Mouse (Mus musculus) left cerebral cortex, adult 2 months (tissue): Measurements from ENCODE around the gene Hist1h2ao. TPM values are rescaled to one million over a fixed set of nuclear protein-coding genes. Genes with fewer than 3 reads are reported as not detected.
"Not testable (repeated sequence)": the region's sequence is repeated elsewhere in the genome, so short reads cannot be mapped to it uniquely, and the experiment has no call there.

Experiments
- DNase-seq, 2 experiments: peaks; one replicate each; pipeline ENCODE4 v3.0.0; 2021 to 2022; ENCODE audit warnings: low spot score in 2 of 2, mixed read lengths in 1 of 2; ENCODE audit errors: extremely low spot score in 1 of 2
- H3K27ac ChIP-seq: fragments of 200-600 bp; 2 replicates; pipeline ENCODE4 v1.8.1; 2022
- H3K4me3 ChIP-seq: fragments of 200-600 bp; 2 replicates; pipeline ENCODE4 v1.8.1; 2022
- CTCF ChIP-seq: fragments of 200-600 bp; IDR thresholded peaks from 2 replicates; pipeline ENCODE4 v1.8.1; 2022; ENCODE audit warnings: antibody characterized with exemption, mild to moderate bottlenecking, moderate library complexity
- intact Hi-C: fragments of 180-260 bp; cut with DNase I; formaldehyde crosslinking; loops from one replicate; pipeline ENCODE4 v1.15.1; 2025
- total RNA-seq, 2 experiments: library from RNA; stranded (reverse); gene quantifications; 2 replicates each; pipeline ENCODE4 v1.2.3; 2021

The Hist1h2ao gene
- total RNA-seq, 2 experiments from 2014 or later = 11.2 to 25.1 TPM

- Histone ChIP-seq H3K27ac (peak overlapping the region; percentile 64; the same call in 1 of the 2 replicates), H3K4me3 (peak overlapping the region; percentile 52)
- DNase-seq = no peak
- intact Hi-C loops = loop anchor here (2.0 to 10.0 kb wide), 4 partner anchors 70 to 1908 kb away; partner anchors contain the start of genes Hist1h1e, Hist1h1t, Hist1h2ai and Hist1h2be
- no peak for TF ChIP-seq CTCF
Observed at GRCm38 (mm10) chr13:21786189-21786898, 23.9 kb upstream of the Hist1h2ao start.

DNA sequence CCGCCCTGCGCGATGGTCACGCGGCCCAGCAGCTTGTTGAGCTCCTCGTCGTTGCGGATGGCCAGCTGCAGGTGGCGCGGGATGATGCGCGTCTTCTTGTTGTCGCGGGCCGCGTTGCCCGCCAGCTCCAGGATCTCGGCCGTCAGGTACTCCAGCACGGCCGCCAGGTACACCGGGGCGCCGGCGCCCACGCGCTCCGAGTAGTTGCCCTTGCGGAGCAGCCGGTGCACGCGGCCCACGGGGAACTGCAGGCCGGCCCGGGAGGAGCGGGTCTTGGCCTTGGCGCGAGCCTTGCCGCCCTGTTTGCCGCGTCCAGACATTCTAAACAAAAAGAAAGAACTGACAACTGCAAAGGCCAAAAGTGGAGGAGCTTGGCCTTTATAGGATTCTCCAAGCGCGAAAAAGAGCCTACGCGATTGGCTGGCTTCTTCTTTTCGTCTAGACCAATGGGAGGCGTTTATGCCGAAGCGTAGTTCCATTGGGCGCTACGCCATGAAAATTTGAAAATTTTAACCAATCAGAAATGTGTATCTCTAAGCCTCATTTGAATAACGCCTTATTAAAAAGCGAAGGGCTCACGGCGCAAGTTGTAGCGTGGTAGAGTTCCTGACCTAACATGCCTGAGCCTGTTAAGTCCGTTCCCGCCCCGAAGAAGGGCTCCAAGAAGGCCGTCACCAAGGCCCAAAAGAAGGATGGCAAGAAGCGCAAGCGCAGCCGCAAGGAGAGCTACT, 23.2 kb upstream of the Hist1h2ao start, which contains the start of the genes Hist1h2an and Hist1h2bp:
Hist1h2an (minus strand) TSS at position 320 of the 731 bp plus-strand sequence.
Hist1h2bp (plus strand) TSS at position 563 of the 731 bp plus-strand sequence.
- intact Hi-C loops = loop anchor here (2.0 to 10.0 kb wide), 4 partner anchors 70 to 1908 kb away; partner anchors contain the start of genes Hist1h1e, Hist1h1t, Hist1h2ai and Hist1h2be
- peak within 1 kb of the TSS; percentile 64; the same call in 1 of the 2 replicates for H3K27ac ChIP-seq
- DNase-seq = peak; percentile 78 to 88
- peak within 1 kb of the TSS; percentile 52 for H3K4me3 ChIP-seq

GRCm38 (mm10) chr13:21787760-21788593, 22.3 kb upstream of the Hist1h2ao start:
- Histone ChIP-seq H3K4me3 (peak overlapping the region; percentile 32), H3K27ac (no peak overlapping the region)
- TF ChIP-seq CTCF = no peak
- no peak for DNase-seq
- intact Hi-C loops = loop anchor here (2.0 to 10.0 kb wide), 4 partner anchors 71 to 1907 kb away; partner anchors contain the start of genes Hist1h1e, Hist1h1t, Hist1h2ai and Hist1h2be

DNA sequence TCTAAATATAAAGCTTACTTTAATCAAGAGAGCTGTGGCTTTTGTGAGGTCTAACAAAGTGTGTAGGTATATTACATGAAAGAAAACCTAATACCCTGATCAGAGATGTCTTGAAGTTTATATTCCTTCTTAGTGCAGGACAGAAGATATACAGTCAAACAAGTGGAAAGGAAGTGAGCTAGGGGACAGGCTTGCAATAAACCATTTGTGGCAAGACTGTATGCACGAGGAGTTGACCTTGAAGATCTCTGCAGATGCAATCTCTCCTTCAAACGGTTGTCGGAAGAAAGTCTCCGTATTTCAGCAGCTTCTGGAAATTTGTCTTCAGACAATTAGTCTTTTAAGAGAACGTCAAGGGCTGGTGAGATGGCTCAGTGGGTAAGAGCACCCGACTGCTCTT, 20.3 kb upstream of the Hist1h2ao start:
- Histone ChIP-seq H3K27ac (no peak overlapping the region), H3K4me3 (no peak overlapping the region)
- no peak for TF ChIP-seq CTCF
- DNase-seq = no peak
- intact Hi-C loops = loop anchor here (10.0 kb wide), 4 partner anchors 55 to 1905 kb away; partner anchors contain the start of genes Hist1h1e, Hist1h1t, Hist1h2be and Hist1h4c

DNA sequence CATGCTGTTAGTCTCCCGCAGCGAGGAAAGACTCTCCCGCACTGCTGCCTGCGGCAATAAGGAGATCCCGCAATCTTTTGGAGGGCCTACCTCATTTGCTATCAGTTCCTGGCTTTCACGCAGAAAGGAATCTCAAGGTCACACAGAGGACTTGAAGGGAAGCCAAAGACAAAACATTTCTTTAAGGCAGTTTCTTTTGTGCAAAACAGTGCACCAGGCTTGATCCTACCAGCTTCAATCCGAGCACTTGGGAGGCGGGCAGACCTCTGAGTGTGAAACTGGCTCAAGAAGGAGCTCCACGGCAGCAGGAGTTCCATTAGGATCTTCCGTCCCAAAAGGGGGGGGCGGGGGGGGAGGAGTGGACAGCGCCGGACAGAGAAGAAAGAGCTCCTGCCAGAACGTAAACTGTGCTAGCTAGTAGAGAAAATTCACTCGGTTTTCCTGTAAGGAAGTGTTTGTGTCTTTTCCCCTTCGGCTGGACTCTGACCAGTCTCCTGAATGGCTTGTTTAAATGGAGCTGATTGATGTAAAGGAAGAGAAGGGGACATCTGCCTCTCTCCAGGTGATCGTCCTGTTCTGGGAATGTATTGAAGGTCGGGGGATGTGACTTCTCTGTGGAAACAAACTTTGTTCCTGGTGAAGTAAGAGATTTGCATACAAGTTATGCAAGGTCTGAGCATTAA, 19.5 kb upstream of the Hist1h2ao start:
- intact Hi-C loops = loop anchor here (10.0 kb wide), 1 partner anchor 54 kb away; no protein-coding TSS in a partner anchor
- no peak for TF ChIP-seq CTCF
- DNase-seq = no peak
- no peak overlapping the region for H3K27ac ChIP-seq
- H3K4me3 ChIP-seq = peak overlapping the region; percentile 9; the same call in 1 of the 2 replicates

DNA sequence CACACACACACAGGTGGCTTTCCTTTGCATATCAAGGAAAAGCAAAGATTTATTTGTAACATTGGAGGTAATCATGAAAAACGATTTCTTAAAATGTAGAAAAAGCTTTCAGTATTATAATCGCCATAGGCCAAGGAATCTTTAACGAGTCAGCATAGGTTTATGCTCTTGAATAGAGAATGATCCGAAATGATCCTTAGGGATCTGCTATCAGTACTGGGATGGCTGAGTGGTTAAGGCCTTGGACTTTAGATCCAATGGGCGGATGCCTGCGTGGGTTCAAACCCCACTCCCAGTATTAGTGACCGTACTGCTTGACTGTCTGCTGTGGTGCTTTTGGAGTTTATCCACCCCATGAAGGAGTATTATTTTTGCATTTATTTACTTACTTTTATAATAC, 14.7 kb upstream of the Hist1h2ao start:
- no peak overlapping the region for H3K27ac ChIP-seq
- intact Hi-C loops = loop anchor here (10.0 kb wide), 1 partner anchor 49 kb away; no protein-coding TSS in a partner anchor
- no peak for DNase-seq
- no peak overlapping the region for H3K4me3 ChIP-seq
- TF ChIP-seq CTCF = no peak

DNA sequence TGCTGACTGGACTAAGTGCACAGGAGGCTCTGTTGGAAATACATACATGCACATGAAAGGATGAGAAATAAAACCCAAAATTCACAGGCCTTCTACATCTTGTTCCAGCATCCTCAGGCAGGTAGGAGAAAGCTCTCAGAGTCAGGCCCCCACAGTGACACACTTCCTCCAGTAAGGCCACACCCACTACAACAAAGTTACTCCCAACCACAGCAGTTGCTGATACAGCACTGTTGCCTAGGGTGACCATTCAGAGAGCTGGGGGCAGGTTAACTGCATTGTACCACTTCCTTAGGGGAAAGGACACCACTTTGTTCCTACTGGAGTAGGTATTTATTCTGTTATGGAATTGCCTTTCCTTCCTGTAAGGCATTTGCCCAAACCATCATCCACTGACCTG, 13.1 kb upstream of the Hist1h2ao start:
- not testable (repeated sequence) for H3K4me3 ChIP-seq, H3K27ac ChIP-seq, DNase-seq
- intact Hi-C loops = loop anchor here (10.0 kb wide), 1 partner anchor 48 kb away; no protein-coding TSS in a partner anchor

- intact Hi-C loops, H3K4me3 ChIP-seq, H3K27ac ChIP-seq, DNase-seq: not testable (repeated sequence)
Observed at GRCm38 (mm10) chr13:21803058-21803457, 7.2 kb upstream of the Hist1h2ao start.

DNA sequence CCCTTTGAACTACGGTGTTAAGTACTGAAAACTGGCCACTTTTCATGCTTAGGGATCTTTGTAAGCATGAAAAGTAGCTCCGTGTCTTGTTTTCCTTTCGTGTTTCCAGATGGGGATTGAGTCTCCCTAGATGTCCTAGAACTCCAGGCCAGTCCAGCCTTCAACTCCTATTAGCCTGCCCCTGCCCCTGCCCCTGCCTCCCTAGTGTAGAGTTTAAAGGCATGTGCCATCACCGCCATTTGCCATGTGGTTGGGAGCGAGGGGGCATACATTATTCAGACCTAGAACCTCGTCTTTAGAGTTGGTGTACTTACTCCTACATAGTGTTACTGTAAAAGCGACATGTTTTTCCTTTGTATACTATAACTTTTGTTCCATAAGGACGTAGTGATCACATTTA, 809 bp downstream of the Hist1h2ao start:
- not testable (repeated sequence) for H3K27ac ChIP-seq

GRCm38 (mm10) chr13:21811539-21811938, 1.3 kb downstream of the Hist1h2ao start, which contains the start of gene Hist1h4m:
Hist1h4m (plus strand) TSS chr13:21811746.
- H3K4me3 ChIP-seq, intact Hi-C loops: not testable (repeated sequence)
- peak; percentile 40 to 49 for DNase-seq

More for the DNA sequence above, 809 bp downstream of the Hist1h2ao start:
- DNase-seq, H3K4me3 ChIP-seq, intact Hi-C loops: not testable (repeated sequence)

GRCm38 (mm10) chr13:21812092-21812491, 1.8 kb downstream of the Hist1h2ao start:
- DNase-seq, H3K4me3 ChIP-seq, intact Hi-C loops, H3K27ac ChIP-seq: not testable (repeated sequence)

More at GRCm38 (mm10) chr13:21811539-21811938, 1.3 kb downstream of the Hist1h2ao start, which contains the start of gene Hist1h4m:
- not testable (repeated sequence) for H3K27ac ChIP-seq

DNA sequence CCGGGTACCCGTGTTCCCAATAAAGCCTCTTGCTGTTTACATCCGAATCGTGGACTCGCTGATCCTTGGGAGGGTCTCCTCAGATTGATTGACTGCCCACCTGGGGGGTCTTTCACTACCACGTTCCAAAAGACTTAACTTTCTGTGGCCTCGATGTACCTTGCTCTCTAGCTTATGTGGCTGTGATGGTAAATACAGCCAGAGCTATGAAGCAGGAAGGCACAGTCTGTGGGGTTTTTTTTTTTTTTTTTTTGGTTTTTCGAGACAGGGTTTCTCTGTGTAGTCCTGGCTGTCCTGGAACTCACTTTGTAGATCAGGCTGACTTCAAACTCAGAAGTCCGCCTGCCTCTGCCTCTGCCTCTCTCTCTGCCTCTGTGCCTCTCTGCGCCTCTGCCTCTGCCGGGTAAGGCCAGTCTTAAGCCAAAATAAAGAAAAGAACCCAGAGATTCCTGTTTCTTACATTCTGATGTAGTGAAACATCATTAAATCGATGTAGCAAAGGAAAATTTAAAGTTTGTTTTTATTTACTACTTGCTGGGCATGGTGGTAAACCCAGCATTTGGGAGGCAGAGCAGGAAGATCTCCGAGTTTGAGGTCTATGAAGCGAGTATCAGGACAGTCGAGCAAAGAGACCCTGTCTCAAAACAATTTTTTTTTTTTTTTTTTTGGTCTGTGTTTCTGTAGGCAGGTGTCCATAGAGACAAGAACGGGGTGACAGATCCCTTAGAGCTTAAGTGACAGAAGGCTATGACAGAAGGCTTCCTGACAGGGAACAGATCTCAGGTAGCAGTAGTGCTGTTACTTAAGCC, 10.0 kb downstream of the Hist1h2ao start:
- H3K27ac ChIP-seq = not testable (repeated sequence)
- intact Hi-C loops = loop anchor here (10.0 kb wide), 3 partner anchors 215 to 1865 kb away; partner anchors contain the start of genes Hist1h2ac, Hist1h2af, Hist1h2ah and Hist1h2bc

More for the DNA sequence above, 10.0 kb downstream of the Hist1h2ao start:
- DNase-seq, H3K4me3 ChIP-seq: not testable (repeated sequence)
